ENCODE assay signal across 17 mouse cellular contexts in the genomic region with DNA sequence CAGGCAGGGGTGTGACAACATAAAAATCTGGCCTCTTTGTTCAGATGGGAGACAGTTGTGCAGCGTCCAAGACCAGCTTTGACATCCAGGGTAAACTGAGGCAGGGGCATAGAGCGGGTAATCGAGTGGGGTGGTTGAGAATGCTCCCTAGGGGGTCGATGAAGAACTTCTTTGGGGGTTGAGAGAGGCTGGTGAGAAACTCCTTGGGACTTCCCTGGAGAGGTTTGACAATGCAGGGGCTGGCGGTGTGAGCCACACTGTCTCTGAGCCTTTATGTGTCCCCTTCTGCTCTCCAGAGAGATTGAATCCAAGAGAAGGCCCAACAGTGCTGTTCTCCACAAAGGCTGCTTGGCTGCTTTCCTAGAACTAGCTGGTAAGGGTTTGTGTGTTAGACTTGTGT. TPM values are rescaled to one million over a fixed set of nuclear protein-coding genes. Genes with fewer than 3 reads are reported as not detected.
"Had no signal": no experiment of that assay in that cellular context is flagged by ENCODE, and none has a peak within 500 bp of the region (broad histone marks: within the 10 kb centered on the region; RNA-seq: fewer than 3 reads in every experiment).

No protein-coding gene starts in this region.

- H3K4me2 ChIP-seq: neural tube, embryonic 13.5 days; neural tube, embryonic 15.5 days; stomach, embryonic 15.5 days had no signal

- H3K4me1 ChIP-seq: neural tube, embryonic 13.5 days; neural tube, embryonic 15.5 days; stomach, embryonic 15.5 days had no signal

- DNase-seq: retina, postnatal 1 day; right cerebral cortex, adult 18-20 months; right cerebral cortex, postnatal 14 days; right cerebral cortex, postnatal 25 days; right cerebral cortex, postnatal 4 days; spleen, adult 18-20 months; thymus, adult 18-20 months; thymus, adult 2 months; thymus, postnatal 14 days; thymus, postnatal 25 days; thymus, postnatal 36 days; thymus, postnatal 4 days had no signal

- H3K36me3 ChIP-seq: neural tube, embryonic 13.5 days; neural tube, embryonic 15.5 days; stomach, embryonic 15.5 days had no signal

- H3K9me3 ChIP-seq: neural tube, embryonic 13.5 days; neural tube, embryonic 15.5 days; stomach, embryonic 15.5 days had no signal

- H3K27me3 ChIP-seq: neural tube, embryonic 13.5 days; neural tube, embryonic 15.5 days; stomach, embryonic 15.5 days had no signal

- H3K9ac ChIP-seq: neural tube, embryonic 13.5 days; neural tube, embryonic 15.5 days; stomach, embryonic 15.5 days had no signal

- H3K27ac ChIP-seq: neural tube, embryonic 13.5 days; neural tube, embryonic 15.5 days; stomach, embryonic 15.5 days; stomach, postnatal 0 days had no signal

- H3K4me3 ChIP-seq: neural tube, embryonic 13.5 days; neural tube, embryonic 15.5 days; stomach, embryonic 15.5 days had no signal

RNA-seq across cellular contexts. Expression of a gene that starts 9.3 kb away (rescaled TPM):
- polyA plus RNA-seq: neural tube, embryonic 13.5 days; spleen, adult 2 months had no signal
